Mouse (Mus musculus) CD4-positive helper T cell, adult 2 months (primary cell): ENCODE data around the gene Fgfr2.

Experiments
- DNase-seq: peaks from one replicate; pipeline ENCODE4 v3.0.0-alpha.2; 2012; ENCODE audit warnings: low read depth, missing footprints, low spot score

Fgfr2 gene

GRCm38 (mm10) chr7:130959868-130960267 lies 2163.3 kb downstream of the Fgfr2 start:
- DNase-seq = no peak

GRCm38 (mm10) chr7:130958551-130958950 lies 2164.6 kb downstream of the Fgfr2 start:
- no peak for DNase-seq

GRCm38 (mm10) chr7:130954177-130954601 lies 2169.0 kb downstream of the Fgfr2 start:
- no peak for DNase-seq

GRCm38 (mm10) chr7:130953376-130953775 lies 2169.8 kb downstream of the Fgfr2 start:
- DNase-seq = no peak

GRCm38 (mm10) chr7:130951004-130951403 lies 2172.1 kb downstream of the Fgfr2 start:
- no peak for DNase-seq

GRCm38 (mm10) chr7:130950482-130950881 lies 2172.7 kb downstream of the Fgfr2 start:
- DNase-seq = no peak

- no peak for DNase-seq
These were observed 2173.8 kb downstream of the Fgfr2 start for GRCm38 (mm10) chr7:130949331-130949751.

GRCm38 (mm10) chr7:130948563-130949208 lies 2174.5 kb downstream of the Fgfr2 start:
- DNase-seq = no peak

GRCm38 (mm10) chr7:130946303-130946702 lies 2176.8 kb downstream of the Fgfr2 start:
- no peak for DNase-seq

GRCm38 (mm10) chr7:130945730-130946129 lies 2177.4 kb downstream of the Fgfr2 start:
- DNase-seq = no peak

- DNase-seq = no peak
These were observed 2178.2 kb downstream of the Fgfr2 start for GRCm38 (mm10) chr7:130944766-130945475.

- DNase-seq = no peak
These were observed 2179.8 kb downstream of the Fgfr2 start for GRCm38 (mm10) chr7:130943280-130943895.

- DNase-seq = no peak
These were observed 2182.4 kb downstream of the Fgfr2 start for GRCm38 (mm10) chr7:130940733-130941132.

- no peak for DNase-seq
These were observed 2184.3 kb downstream of the Fgfr2 start for GRCm38 (mm10) chr7:130938896-130939295.

GRCm38 (mm10) chr7:130938005-130938404 lies 2185.1 kb downstream of the Fgfr2 start:
- no peak for DNase-seq

GRCm38 (mm10) chr7:130937266-130937841 lies 2185.8 kb downstream of the Fgfr2 start:
- no peak for DNase-seq

GRCm38 (mm10) chr7:130936472-130936951 lies 2186.6 kb downstream of the Fgfr2 start:
- no peak for DNase-seq

- peak; percentile 6 for DNase-seq
These were observed 2187.2 kb downstream of the Fgfr2 start, which contains the start of gene Htra1 for GRCm38 (mm10) chr7:130935793-130936471. Gene Htra1, plus strand, starts transcription at chr7:130936111.

- no peak for DNase-seq
These were observed 2187.7 kb downstream of the Fgfr2 start for GRCm38 (mm10) chr7:130935421-130935792.

GRCm38 (mm10) chr7:130934654-130935053 lies 2188.5 kb downstream of the Fgfr2 start:
- DNase-seq = no peak

GRCm38 (mm10) chr7:130932921-130933320 lies 2190.2 kb downstream of the Fgfr2 start:
- DNase-seq = no peak

GRCm38 (mm10) chr7:130930401-130930800 lies 2192.7 kb downstream of the Fgfr2 start:
- no peak for DNase-seq
